Mouse (Mus musculus): ENCODE results near the gene Rfx7.
"Not testable (repeated sequence)": the region's sequence is repeated elsewhere in the genome, so short reads cannot be mapped to it uniquely, and the experiment has no call there.

Rfx7 gene

GRCm38 (mm10) chr9:72558780-72559179 lies 26.7 kb downstream of the Rfx7 start:
- DNase-seq = no peak

DNA sequence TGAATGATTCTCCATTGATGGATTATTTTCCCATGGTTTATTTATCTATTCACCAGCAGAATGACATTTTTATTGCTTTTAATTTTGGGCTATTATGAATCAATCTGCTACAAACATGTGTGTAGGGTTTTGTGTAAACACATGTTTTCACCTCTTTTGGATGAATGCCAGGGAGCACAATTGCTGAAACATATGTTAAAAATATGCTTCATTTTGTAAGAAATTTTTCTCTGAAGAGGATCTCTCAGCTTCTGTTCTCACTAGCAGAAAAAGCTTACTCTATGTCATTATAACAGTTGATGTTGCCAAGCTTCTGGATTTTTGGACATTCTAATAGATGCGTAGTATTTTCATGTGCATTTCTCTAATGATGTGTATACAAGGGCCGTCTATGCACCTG lies 28.3 kb downstream of the Rfx7 start:
- no peak for DNase-seq

- DNase-seq = no peak
Observed at GRCm38 (mm10) chr9:72563277-72563676, 31.2 kb downstream of the Rfx7 start.

DNA sequence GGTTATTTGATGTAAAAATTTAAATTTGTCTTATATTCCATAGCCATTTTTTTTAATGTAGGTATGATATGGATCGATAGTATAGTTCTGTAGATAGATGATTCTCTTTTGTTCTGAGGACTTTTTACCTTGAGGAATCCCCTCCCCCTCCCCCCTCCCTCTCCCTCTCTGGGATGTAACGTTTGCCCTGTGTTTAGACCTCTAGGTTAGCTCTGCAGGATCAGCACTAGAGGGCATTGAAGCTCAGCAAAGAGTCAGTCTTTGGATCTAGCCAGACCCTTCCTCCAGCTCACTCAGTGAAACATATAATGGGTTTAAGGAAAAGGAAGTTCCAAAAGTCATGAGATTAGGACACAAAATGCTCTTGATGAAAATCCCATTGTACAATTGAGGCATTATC lies 35.1 kb downstream of the Rfx7 start:
- no peak for DNase-seq

GRCm38 (mm10) chr9:72580216-72580615 lies 48.2 kb downstream of the Rfx7 start:
- DNase-seq = no peak

- DNase-seq = no peak
Observed at GRCm38 (mm10) chr9:72590861-72591260, 58.8 kb downstream of the Rfx7 start.

- no peak for DNase-seq
Observed at GRCm38 (mm10) chr9:72592016-72592415, 60.0 kb downstream of the Rfx7 start.

DNA sequence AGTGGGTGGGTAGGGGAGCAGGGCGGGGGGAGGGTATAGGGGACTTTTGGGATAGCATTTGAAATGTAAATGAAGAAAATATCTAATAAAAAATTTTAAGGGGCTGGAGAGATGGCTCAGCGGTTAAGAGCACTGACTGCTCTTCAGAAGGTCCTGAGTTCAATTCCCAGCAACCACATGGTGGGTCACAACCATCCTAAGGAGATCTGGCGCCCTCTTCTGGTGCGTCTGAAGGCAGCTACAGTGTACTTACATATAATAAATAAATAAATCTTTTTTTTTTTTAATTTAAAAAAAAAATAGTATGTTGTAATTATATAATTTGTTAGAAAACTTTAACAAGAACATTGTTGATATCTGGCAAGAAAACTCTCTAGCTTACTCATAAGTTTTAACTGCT lies 62.6 kb downstream of the Rfx7 start:
- DNase-seq = not testable (repeated sequence)

DNA sequence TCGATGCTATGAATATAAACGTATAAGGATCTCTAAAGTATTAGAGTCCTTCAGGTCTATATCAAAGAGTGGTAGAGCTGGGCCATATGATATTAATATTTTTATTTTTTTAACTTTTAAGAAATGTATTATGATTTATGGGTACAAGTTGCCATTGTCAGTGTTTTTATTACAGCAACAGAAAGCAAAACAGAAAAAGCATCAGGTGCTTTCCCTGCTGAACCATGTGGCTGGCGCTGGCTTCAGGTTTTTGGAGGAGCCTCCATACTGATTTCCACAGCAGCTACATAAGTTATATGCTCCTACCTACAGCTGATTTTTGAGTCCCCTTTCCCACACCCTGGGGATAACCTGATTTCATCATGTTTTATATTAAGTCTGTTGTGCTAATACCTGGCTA lies 68.1 kb downstream of the Rfx7 start:
- DNase-seq = no peak

DNA sequence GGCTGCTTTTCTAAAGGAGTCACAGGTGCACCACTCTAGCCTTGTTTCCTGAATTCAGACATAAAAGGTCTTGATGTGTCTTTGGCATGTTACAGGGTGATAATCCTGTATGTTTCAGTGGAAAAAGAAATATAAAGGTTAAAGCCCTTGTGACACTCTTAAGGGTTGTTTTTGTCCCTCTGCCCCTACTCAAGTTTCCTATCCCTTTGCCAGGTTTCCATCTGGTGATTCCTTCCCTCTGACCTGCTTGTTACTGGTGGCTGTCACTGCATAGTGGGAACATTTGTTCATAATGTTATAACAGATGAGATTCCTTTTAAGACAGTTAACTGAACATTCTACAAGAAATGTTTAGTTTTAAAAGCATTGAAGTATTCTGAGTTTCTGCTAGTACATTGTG lies 77.7 kb downstream of the Rfx7 start:
- no peak for DNase-seq

DNA sequence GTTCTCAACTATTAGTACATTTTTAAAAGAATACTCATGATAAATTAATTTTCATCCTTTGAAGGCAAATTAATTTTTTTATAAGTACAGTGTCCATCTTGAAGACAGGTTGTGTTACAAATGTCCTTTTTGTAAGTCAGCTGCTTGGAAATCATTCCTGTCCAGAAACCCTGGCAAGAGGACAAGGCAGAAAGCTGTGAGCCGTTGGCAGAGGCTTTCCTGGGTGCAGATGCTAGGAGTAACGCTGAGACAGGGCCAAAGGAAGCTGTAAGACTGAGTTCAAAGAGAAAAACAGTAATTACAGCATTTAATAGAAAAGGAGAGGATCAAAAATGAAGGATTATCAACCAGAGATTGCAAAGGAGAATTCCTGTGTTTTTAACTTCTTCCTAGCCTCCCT lies 81.8 kb downstream of the Rfx7 start:
- DNase-seq = no peak

- no peak for DNase-seq
Observed at GRCm38 (mm10) chr9:72614786-72615480, 82.9 kb downstream of the Rfx7 start.

GRCm38 (mm10) chr9:72618037-72618436 lies 86.0 kb downstream of the Rfx7 start:
- DNase-seq = no peak

DNA sequence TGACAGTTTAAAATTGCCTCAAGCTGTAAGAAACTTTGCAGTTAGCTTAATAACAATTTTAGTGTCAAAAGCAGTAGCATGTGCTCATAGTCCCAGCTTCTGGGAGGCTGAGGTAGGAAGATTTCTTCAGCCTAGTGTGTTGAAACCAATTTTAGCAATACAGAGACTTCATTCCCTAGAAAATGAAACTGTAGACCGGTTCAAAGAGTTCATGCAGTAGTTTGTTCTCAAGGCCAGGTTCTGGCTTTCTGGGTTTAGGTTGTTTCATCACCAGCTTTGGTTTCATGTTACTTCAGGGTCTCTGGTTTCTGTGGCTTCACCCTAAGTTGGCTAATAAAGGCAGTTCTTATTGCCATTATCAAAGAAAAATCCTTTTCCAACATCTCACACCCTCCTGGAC lies 91.6 kb downstream of the Rfx7 start:
- DNase-seq = no peak

GRCm38 (mm10) chr9:72627598-72627997 lies 95.6 kb downstream of the Rfx7 start:
- DNase-seq = no peak

DNA sequence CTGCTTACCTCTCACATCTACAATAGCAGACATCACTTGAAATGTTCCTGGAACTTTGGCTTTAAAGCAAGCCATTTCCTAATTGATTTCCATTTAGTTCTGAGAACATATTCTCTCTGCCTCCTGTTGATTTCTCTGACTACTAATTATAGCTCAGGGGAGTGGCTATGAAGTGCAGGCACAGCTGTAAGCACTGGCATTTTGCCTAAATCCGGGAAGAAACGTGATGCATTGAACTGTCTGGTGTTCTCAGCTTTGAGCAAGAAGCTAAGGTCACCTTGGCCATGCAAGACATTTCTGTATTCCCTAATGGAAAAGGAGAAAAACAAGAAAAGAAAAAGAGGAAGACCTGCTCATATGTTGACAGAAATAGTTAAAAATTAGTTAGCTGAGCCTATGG lies 96.6 kb downstream of the Rfx7 start:
- DNase-seq = peak; percentile 79

- no peak for DNase-seq
Observed at GRCm38 (mm10) chr9:72632198-72632597, 100.2 kb downstream of the Rfx7 start.

DNA sequence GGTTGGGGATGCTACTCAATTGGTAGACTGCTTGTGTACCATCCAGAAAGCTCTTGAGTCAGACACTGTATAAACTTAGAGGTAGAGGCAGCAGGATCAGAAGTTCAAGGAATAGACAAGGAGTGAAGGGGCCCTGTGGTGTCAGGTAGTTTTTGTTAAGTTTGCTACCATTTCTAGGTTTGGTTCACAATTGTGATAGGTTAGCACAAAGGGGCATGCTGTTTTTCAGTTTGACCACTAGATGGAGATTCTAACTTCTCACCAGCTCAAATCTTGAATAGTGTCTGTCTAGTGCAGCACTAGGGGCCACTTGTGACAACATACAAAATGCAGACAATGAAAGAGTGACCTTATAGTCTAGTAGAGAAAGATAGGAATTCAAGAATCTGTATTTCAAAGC lies 103.1 kb downstream of the Rfx7 start:
- peak; percentile 33 for DNase-seq

- DNase-seq = no peak
Observed at GRCm38 (mm10) chr9:72636547-72636946, 104.5 kb downstream of the Rfx7 start.

- no peak for DNase-seq
Observed at GRCm38 (mm10) chr9:72637243-72637642, 105.2 kb downstream of the Rfx7 start.

DNA sequence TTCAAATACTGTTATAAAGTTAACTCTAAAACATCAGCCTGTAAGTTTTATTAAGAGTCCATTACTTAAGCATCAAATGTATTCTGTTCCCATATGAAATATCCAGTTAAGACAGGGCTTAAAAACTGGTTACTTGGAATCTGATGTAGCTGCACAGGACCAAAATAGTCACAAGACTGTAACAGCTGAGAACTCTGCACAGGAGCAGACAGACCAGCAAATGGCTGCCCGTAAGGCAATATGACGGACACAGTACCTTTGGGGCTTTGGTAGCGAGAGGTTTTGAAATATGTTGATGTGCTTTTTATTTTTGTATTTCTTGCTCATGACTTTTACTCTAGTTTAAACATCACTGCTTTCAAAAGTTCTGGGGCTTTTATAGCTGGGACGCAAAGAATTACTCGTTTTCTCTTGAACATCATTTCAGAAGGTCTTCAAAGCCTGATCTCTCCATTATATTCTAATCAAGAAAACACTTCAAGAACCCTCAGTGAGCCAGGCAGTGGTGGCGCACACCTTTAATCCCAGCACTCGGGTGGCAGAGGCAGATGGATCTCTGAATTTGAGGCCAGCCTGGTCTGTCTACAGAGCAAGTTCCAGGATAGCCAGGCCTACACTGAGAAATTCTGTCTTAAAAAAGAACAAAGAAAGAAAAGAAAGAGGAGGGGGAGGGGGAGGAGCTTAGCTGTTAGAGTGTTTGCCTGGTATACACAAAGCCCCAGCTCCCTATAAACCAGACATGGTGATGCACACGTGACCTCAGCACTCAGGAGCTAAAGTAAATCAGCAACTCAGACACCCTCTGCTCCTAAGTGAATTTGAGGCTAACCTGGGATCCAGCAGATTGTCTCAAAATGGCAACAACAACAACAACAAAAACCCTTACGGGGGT lies 107.2 kb downstream of the Rfx7 start:
- DNase-seq = no peak

DNA sequence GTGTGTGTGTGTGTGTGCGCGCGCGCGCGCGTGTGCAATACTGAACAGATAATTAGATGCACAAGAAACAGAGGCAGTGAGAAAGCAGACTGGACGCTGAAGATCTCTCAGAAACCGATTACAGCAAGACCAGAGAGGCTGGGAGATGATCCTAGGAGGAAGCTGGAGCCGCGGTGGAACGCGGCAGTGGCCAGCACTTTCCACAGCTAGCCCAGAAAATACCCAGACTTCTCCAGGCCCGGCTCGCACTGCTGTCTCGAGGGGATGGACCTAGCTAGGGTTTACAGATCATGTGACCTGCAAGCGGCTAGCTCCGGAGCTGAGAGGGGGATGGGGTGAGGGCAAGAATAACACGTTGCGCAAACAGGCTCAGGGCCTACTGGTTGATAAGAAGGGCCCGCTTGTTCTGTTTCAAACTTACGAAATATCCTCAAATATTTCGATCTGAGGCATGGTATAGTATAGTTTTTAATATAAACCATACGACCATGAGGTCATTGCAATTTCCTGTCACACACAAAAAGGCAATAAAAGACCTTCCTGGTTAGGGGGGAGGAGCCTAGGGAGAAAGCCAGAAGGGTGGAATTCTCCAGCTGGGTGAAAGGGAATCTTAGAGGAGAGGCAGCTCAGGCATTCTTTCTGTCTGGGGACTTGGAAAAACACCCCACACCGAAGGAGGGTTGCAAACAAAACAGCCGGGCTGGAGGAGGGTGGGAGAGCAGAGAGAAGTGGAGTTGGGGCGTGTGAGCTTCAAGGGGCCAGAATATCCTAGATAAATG lies 108.0 kb downstream of the Rfx7 start:
- peak; percentile 92 for DNase-seq

DNA sequence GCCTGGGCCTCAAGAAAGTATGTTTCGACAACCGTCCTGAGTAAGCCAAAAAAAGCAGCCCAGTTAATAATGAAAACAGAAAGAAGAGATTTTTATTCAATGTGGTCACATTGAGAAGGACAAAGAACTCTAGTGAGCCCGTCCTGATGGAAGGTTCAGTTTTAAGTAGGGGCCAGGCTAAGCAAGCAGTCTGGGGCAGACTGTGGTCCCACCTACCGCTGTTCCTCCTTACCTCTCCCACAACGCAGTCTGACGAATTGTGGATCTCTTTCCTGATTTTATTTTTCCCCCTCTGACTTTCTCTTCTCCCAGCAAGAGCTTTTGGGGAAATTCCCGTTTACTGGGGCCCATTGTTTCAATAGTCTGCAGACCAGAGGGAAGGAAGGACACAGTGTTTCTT lies 108.6 kb downstream of the Rfx7 start:
- no peak for DNase-seq

Data from kidney, postnatal 14 days (tissue).